Mouse (Mus musculus) embryonic fibroblast, embryonic 13.5 days (primary cell): ENCODE measurements around the gene Myh9.

Source experiments
- CTCF ChIP-seq: IDR thresholded peaks from 2 replicates; pipeline ENCODE4 v1.5.1; 2011; ENCODE audit warnings: mild to moderate bottlenecking, control low read depth, low read length, moderate library complexity, borderline replicate concordance; ENCODE audit not compliant: insufficient read depth
- POLR2A ChIP-seq: IDR thresholded peaks from 2 replicates; pipeline ENCODE4 v1.6.1; 2011; ENCODE audit warnings: low read depth, mild to moderate bottlenecking, control low read depth, low read length, moderate library complexity

GRCm38 (mm10) chr15:77833731-77834130, 8.2 kb downstream of the Myh9 start:
- no peak for TF ChIP-seq POLR2A
- no peak for TF ChIP-seq CTCF
